Mouse (Mus musculus) natural killer cell, adult 2 months (primary cell): Measurements from ENCODE around the gene Mmp19.

Experiments used
- DNase-seq, 2 experiments: peaks; one replicate each; pipeline ENCODE4 v3.0.0; 2022; ENCODE audit warnings: low spot score in 2 of 2

Mmp19 gene

GRCm38 (mm10) chr10:128790398-128791124 is at the start of gene Mmp19:
Gene Mmp19, plus strand, starts transcription at chr10:128790910.
- no peak for DNase-seq

GRCm38 (mm10) chr10:128742616-128743015 is 48.1 kb upstream of the Mmp19 start:
- no peak for DNase-seq

- DNase-seq = no peak
Observed at GRCm38 (mm10) chr10:128743235-128743634, 47.5 kb upstream of the Mmp19 start.

GRCm38 (mm10) chr10:128743791-128744191 is 46.9 kb upstream of the Mmp19 start:
- peak in 1 of 2 experiments; percentile 23 for DNase-seq

DNA sequence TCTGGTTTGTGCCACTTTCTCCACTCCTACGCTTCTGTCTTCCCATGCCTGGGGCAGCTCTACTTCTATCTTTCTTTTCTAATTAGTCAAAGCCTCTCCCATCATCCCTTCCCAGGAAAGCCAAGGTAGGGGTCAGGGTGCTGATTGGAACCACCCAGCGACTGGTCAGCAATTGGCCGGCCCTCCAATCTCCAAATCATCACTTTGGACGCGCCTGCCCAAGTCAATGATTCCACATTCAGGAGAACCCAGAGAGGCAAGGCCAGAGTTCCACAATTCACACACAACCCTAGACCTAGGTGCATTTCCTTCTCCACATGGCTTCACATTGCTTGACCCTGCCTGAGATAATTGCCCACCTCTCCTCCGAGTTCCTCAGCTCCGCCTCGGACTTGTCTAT is 46.5 kb upstream of the Mmp19 start:
- DNase-seq = no peak

GRCm38 (mm10) chr10:128744680-128745601 is 45.8 kb upstream of the Mmp19 start, which contains the start of gene Dgka:
Gene Dgka, minus strand, starts transcription at chr10:128744855.
- DNase-seq = peak in 1 of 2 experiments; percentile 54

DNA sequence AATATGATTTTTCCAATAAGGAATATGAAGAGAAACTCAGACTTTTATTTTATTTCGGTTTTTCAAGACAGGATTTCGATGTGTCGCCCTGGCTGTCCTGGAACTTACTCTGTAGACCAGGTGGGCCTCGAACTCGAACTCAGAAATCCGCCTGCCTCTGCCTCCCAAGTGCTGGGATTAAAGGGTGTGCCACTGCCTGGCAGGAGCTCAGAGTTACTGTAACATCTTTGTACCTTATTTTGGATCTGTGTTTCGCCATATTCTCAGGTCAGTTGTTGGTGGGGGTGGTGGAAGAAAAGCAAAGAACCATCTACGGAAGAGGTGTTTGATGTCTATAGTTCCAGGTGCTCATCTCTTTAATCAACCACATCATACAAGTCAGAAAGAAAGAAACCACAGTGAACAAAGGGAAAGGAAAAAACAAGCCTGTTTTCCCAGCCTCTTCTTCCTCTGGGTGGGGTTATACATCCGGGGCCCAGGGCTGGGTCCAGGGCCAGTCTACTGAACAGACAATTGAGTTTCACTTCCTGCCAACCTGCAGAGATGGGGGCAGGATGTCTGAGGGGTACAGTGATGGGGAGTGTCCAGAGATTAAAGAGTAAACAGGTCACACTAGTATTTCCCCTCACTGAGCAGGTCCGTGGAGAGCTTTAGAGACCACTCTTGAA is 44.6 kb upstream of the Mmp19 start:
- peak; percentile 61 to 80 for DNase-seq

DNA sequence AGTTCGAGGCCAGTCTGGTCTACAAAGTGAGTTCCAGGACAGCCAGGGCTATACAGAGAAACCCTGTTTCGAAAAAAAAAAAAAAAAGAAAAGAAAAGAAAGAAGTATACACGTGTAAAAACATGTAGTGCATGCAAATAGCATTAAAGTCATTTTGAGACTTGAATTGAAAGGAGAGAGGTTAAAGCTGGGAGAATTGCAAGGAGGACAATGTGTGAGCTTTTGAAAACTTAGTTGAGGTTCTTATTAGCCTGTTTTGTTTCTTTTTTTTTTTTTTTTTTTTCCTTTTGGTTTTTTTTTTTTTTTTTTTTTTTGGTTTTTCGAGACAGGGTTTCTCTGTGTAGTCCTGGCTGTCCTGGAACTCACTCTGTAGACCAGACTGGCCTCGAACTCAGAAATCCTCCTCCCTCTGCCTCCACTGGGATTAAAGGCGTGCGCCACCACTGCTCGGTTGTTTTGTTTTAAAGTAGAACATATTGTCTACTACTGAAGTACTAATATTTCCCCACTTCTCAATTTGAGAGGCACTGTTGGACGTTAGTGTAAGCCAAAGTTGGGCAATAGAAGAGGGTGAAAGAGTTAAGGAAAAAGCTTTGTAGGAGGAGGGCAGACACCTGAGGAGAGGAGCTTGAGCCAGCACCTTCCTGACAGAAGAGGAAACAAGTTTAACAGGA is 43.6 kb upstream of the Mmp19 start:
- no peak for DNase-seq

DNA sequence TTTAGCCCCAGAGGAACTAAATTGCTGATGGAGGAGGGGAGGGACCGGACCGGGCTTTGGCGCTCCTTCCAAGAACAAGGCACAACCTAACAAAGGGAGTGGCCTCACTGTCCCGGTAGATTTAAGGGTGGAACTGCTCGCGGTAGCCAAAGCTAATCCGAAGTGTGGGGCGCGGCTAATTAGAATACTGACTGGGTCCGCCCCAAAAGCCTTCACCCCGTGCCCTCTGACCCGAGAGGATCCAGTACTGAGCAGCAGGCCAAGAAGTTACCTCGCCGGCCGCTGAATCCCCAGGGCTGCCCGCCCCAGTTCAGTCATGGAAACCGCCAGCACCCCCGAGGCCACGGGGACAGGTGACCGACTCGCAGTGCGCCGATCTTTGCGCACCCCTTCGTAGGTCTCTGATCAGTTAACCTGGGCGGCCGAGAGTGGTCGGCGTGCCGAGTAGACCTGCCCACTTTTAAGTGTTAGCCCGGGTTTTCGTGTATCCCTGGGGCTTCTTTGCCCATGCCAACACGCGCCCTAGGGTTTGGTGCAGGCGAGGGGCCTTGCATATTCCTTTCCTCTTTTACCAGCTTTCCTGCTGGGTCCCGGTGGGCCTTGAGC is 43.0 kb upstream of the Mmp19 start, which contains the start of gene Pym1:
Gene Pym1 (plus strand): TSS at position 244 of the 606 bp plus-strand sequence.
- DNase-seq = peak; percentile 56 to 67

DNA sequence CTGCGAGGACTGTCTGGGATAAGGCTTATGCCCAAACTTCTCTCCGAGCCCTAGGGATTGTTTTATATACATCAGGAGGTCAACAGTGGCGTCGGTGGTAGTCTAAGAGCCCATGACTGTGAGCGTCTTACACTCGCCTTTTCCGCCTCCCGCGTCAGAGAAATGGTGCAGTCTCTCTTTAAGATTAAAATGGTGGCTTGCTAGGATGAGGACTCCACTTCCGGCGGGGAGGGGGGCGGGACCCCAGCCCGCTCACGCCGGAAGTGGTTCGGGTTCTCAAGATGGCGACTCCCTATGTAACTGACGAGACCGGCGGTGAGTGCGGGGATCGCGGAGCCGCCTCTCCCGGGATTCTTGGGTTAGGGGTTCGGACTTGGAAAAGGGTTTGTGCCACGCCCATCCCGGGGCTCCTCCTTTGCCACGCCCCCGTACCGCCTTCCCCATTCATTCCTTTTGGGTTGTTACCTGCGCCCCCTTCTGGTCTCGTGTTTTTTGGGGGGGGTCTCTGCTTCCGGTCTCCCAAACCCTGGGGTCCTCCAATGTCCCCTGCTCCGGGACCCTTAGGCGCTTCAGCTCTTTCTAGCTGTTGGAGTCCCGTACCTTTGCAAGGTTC is 42.4 kb upstream of the Mmp19 start:
- peak; percentile 68 to 75 for DNase-seq

- no peak for DNase-seq
Observed at GRCm38 (mm10) chr10:128772895-128773294, 17.8 kb upstream of the Mmp19 start.

DNA sequence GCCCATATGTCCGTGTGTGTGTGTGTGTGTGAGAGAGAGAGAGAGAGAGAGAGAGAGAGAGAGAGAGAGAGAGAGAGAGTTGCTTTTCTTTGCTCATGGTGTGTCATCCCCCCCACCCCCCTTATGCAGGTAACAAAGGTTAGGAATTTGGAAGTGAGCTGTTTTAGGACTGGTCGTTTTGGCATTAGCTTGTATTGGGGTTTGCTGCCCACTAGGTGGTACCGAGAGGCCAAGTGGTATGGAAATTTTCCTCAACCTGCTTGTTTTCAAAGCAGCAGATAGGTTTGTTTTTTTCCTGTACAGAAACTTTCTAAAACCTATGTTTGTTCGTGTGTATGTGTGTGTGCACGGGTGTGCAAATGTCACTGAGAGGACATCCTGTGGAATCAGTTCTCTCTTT is 17.0 kb upstream of the Mmp19 start:
- no peak for DNase-seq

DNA sequence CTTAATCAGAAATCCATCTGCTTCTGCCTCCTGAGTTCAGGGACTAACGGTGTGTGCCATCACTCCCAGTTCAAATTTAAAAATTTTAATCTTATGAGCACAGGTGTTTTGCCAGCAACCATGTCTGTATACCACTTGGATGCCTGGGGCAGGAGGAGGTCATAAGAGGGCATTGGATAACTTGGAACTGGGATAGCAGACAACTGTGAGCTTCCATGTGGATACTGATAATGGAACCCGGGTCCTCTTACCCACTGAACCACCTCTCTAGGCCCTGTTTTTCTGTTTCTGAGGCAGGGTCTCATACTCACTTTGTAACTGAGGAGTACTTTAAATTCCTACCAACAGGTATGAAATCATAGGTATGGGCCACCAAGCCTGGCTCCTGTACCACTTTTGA is 12.3 kb upstream of the Mmp19 start:
- DNase-seq = no peak

- no peak for DNase-seq
Observed at GRCm38 (mm10) chr10:128779011-128779795, 11.5 kb upstream of the Mmp19 start.

- DNase-seq = no peak
Observed at GRCm38 (mm10) chr10:128780200-128780599, 10.5 kb upstream of the Mmp19 start.

DNA sequence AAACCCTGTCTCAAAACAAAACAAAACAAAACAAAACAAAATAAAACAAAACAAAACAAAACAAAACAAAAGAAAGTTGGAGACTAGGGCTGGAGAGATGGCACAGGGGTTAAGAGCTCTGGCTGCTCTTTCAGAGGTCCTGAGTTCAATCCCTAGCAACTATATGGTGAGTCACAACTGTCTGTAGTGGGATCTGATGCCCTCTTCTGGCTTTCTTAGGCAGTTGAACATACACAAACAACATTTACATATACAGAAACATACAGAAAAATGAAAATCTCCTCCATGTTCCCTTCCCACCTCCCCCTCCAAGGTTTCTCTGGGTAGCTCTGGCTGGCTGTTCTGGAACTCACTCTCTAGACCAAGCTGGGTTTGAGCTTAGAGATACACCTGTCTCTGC is 1.3 kb downstream of the Mmp19 start:
- DNase-seq = no peak

- no peak for DNase-seq
Observed at GRCm38 (mm10) chr10:128793258-128793657, 2.5 kb downstream of the Mmp19 start.

DNA sequence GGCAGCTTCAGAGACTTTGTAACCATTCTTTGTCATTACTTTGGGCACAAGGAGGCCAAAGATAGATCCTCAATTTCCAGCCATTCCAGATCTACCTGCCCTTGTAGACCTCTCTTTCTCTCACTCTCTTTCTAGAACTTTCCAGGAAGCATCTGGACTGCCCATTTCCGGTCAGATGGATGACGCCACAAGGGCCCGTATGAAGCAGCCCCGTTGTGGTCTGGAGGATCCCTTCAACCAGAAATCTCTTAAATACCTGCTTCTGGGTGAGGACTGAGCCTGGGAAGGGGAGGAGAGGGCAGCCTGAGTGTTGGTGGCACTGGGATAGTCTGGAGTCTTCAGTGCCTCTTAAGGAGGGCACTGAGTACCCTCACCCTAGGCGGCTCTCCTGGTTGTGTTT is 3.7 kb downstream of the Mmp19 start:
- DNase-seq = no peak

DNA sequence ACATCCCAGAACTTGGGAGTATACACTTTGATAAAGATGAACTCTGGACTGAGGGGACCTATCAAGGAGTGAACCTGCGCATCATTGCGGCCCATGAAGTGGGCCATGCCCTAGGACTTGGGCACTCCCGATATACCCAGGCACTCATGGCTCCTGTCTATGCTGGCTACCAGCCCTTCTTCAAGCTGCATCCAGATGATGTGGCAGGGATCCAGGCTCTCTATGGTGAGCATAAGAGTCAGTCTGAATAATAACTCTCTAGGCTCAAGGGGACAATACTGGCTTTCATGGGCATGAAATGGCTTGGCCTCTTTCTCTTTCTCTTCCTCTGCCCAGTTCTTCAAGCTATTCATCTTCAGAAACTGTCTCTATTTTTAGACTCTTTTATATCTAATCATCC is 4.9 kb downstream of the Mmp19 start:
- no peak for DNase-seq

GRCm38 (mm10) chr10:128798676-128799075 is 8.0 kb downstream of the Mmp19 start:
- no peak for DNase-seq
